Mouse (Mus musculus) kidney, postnatal 14 days (tissue): Measurements from ENCODE around the gene Rdh16f2.
A peak's percentile ranks its signal among the peaks of the same experiment; 100 is the strongest.
"Not testable (repeated sequence)": the region's sequence is repeated elsewhere in the genome, so short reads cannot be mapped to it uniquely, and the experiment has no call there.

Experiments
- DNase-seq: peaks from one replicate; pipeline ENCODE4 v3.0.0; 2022; ENCODE audit warnings: mixed read lengths

Rdh16f2 gene

GRCm38 (mm10) chr10:127893163-127894022 lies 27.1 kb downstream of the Rdh16f2 start:
- peak; percentile 78 for DNase-seq

- no peak for DNase-seq
These were observed 30.4 kb downstream of the Rdh16f2 start for GRCm38 (mm10) chr10:127896705-127897104.

GRCm38 (mm10) chr10:127897506-127897905 lies 31.2 kb downstream of the Rdh16f2 start:
- no peak for DNase-seq

- DNase-seq: no peak
These were observed 31.9 kb downstream of the Rdh16f2 start, which contains the start of gene Sdr9c7 for GRCm38 (mm10) chr10:127898218-127898617. Gene Sdr9c7, plus strand, starts transcription at chr10:127898518.

GRCm38 (mm10) chr10:127899783-127900182 lies 33.5 kb downstream of the Rdh16f2 start:
- DNase-seq: peak; percentile 49

- DNase-seq: no peak
These were observed 35.5 kb downstream of the Rdh16f2 start for GRCm38 (mm10) chr10:127901751-127902150.

DNA sequence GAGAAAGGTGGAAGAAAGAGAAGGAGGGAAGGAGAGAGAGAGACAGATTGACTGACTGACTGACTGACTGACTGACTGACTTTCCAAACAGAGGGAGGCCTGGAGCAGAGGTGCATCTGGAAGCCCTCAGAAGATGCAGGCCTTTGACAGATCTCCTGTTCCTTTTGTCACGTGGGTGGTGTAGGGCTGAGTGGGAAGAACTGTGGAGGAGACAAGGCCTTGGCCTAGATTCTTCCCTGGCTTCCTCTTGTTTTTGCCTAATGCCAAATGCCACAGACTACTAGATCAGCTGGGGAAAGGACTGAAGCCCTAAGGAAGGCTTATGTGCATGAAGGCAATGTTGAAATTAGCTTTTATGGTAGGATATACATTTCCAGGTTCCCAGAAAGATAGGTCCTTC lies 36.8 kb downstream of the Rdh16f2 start:
- DNase-seq: no peak

GRCm38 (mm10) chr10:127904718-127905446 lies 38.6 kb downstream of the Rdh16f2 start:
- peak; percentile 41 for DNase-seq

DNA sequence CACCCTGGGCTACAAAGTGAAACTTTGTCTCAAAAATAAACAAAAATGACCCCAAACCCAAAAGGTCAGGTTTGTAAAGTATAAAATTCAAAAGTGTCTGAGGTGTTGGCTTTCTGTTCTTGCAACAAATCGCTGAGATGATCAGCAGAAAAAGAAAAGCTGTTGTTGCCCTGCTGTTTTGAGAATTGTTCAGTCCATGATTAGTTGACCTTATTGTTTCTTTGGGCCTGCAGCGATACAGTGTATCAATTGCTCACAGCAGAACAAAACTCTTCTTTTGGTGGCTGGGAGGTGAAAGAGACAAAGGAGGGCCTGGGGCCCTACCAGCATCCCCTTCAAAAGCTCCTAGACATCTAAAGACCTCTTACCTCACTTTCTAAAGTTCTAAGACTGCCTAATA lies 39.9 kb downstream of the Rdh16f2 start:
- no peak for DNase-seq

DNA sequence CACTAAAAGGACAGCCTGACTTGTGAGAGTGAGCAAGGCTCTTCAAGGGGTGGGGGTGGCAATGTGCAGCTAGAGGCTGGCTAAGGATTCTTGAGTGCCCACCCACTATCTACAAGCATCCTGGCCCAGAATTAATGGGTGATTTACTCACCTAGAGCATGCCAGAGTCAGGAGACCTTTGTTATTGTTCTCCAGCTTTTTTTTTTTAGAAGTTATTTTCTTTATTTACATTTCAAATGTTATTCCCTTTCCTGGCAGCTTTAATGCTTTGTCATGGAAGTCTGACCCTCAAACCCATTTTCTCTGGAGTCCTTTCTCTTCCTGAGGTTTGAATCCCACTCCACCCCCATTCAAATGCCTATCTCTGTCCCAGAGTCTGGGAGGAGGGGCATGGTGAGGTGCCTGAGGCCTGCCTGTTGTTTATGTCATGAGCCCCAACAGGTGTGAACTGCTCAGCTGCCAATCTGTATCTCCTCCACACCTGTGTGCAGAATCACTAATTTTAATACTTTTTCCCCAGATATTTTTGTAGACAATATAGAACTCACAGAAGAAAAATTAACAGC lies 41.2 kb downstream of the Rdh16f2 start:
- no peak for DNase-seq

DNA sequence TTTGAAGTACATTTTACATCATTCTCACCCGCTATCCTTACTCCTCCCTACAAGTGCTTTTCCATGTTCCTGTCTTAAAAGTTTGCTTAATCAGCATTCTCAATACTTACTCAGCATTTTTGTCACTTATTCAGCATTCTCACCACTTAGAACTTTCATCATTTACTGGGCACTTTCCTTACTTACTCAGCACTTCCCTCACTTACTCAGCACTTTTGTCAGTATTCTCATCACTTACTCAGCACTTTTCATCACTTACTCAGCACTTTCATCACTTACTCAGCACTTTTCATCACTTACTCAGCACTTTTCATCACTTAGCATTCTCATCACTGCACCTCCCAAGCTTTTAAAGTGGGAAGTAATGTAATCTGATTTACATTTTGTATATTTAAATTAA lies 49.3 kb downstream of the Rdh16f2 start:
- DNase-seq: no peak

DNA sequence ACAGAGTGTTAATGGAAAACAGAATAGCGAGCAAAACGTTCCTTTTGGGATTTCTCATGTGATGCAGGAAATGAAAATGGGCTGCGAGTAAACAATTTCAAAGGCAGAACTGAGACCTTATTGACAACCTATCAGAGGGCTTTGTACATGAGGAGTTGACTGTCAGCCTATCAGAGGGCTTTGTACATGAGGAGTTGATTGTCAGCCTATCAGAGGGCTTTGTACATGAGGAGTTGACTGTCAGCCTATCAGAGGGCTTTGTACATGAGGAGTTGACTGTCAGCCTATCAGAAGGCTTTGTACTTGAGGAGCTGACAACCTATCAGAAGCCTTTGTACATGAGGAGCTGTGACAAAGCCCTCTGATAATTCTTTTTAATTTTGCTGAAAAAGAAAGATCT lies 50.9 kb downstream of the Rdh16f2 start:
- not testable (repeated sequence) for DNase-seq

DNA sequence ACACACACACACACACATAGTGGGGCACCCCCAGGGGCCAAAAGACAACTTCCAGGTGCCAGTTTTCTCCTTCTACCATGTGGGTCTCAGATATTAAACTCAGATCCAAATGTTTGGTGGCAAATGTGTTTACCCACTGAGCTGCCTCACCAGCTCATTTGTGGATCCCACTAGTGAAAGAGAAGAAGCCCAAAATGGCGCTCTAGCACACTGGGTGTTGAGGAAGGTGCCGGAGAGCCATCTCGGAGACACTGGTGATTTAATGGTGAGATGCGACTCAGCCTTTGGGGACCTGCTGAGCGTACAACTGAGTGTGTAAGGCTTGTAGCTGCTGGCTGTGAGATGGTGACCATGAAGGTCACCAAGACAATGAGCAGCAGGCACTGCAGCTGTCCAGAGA lies 51.4 kb downstream of the Rdh16f2 start:
- no peak for DNase-seq

- no peak for DNase-seq
These were observed 56.0 kb downstream of the Rdh16f2 start for GRCm38 (mm10) chr10:127922241-127922640.

DNA sequence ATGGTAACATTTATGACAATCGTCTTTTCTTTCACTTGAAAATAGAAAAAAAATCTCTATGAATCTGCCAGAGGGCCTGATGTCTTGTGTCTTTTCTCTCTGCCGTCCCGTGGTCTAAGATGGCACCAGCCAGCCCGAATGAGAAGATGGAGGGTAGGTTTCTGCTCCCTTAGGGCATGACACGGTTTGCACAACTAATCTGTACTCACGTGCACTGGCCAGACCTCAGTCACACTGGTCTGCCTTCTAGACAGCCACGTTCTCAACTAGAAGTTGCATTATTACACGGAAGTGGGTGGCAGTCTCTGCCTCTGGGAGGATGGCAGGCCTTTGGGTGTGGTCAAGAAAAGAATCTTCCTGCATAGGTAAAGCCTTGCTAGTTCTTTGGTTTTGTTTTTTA lies 56.8 kb downstream of the Rdh16f2 start:
- DNase-seq: no peak

DNA sequence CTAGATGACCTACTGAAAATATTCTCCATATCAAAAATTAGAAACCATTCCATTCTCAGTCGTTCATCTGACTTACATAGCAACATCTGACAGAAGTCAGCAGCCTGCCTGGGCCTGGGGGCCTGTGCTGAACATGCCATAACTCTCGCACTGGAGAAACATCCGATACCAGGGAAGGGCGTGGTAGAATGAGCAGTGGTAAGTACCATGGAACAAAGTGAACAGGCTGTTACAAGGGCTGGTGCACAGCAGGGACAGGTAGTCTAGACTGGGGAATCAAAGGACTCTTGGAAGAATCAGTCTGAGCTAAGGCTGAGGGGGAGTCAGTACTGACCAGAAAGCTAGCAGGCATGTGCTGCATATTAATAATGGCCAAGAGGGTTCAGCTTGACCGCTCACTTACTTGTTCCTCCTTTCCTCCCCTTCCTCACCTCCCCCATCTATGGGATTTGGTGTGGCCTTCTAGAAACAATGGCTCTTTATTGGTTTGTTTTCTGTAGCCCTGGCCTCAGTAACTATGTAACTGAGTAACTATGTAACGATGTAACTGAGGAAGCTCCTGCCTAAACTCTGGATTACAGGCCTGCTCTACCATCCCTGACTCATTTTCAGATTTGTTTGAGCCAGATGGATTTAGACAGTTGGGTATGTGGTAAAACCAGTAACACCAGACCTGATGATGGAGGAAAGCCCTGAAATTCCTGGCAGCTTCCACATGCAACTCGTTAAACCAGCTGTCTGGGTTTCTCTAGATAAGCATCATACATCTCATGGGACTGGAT lies 58.5 kb downstream of the Rdh16f2 start:
- no peak for DNase-seq
